Mouse (Mus musculus): ENCODE measurements around the gene Larp6. TPM values are rescaled to one million over a fixed set of nuclear protein-coding genes. Genes with fewer than 3 reads are reported as not detected.

Gene Larp6
- polyA plus RNA-seq, 2 experiments = 3.8 to 4.3 TPM

DNA sequence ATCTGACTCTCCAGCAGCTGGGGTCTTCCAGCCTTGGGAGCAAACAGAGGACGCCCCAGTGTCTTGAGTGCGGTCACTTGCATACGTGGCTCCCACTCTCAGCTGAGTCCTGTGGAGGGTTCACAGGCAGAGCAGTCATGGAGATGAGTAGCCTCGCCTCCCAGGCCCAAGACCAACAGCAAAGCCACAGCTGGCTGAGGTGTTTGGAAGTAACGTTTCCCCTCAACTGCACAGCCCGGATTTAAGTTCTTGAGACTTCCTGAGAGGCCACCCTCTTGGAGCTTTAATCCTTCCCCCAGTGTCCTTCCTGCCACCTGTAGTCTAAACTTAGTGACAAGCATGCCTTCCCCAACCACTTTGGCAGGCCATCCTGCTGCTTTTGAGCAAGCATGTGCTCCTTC is 56.9 kb downstream of the Larp6 start:
- H3K4me2 ChIP-seq (replicated peaks; ENCODE audit: low read depth, low read length, severe bottlenecking) = no peak overlapping the region
- TF ChIP-seq POLR2A (IDR thresholded peaks at IDR 0.05; ENCODE audit: borderline replicate concordance, extremely low read depth, insufficient read depth, insufficient read length) = no peak
- no peaks in the 10 kb centered on the region for H3K36me3 ChIP-seq (ENCODE audit: control insufficient read depth, insufficient read depth, low read length)
- no peak overlapping the region for H3K27ac ChIP-seq (replicated peaks; ENCODE audit: low read depth, low read length)
- no peak overlapping the region for H3K9ac ChIP-seq (ENCODE audit: low read depth, low read length, severe bottlenecking)
- WGBS = 60% methylated on average over 6 of the region's 6 CpGs
- no peak for DNase-seq (ENCODE audit: low spot score)
- no peaks in the 10 kb centered on the region for H3K9me3 ChIP-seq (ENCODE audit: control insufficient read depth, low read length)
- no peaks in the 10 kb centered on the region for H3K27me3 ChIP-seq (ENCODE audit: control insufficient read depth, insufficient read depth, low read length)
- H3K4me1 ChIP-seq (ENCODE audit: control insufficient read depth, insufficient read depth, low read length) = 0 out of 2 replicates have a peak, but pooled peaks cover 4% of the 10 kb centered on the region
- no peak overlapping the region for H3K4me3 ChIP-seq (replicated peaks; ENCODE audit: low read length)
- no peak for ATAC-seq (ENCODE audit: low FRiP score, low read depth)

DNA sequence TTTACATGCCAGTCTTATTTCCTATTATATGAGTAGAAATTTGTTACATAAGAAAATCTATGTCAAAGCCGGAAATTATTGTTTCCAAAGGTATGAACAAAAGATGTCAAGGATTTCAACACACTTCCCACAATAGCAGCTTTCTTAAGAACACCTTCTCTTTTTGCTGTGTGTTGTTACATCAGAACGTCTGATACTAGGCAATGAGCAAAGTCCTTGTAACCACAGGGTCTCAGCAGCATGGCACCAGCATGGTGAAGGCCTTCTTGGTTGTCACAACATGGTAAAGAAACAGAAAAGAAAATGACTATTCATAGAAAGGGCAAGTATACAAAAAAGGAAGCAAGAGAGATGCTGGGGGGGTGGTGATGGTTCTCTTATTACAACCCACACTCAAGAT is 60.9 kb downstream of the Larp6 start:
- ATAC-seq (ENCODE audit: low FRiP score, low read depth) (no peak), DNase-seq (ENCODE audit: low spot score) (no peak)
- Histone ChIP-seq H3K27ac (replicated peaks; ENCODE audit: low read depth, low read length) (no peak overlapping the region), H3K27me3 (ENCODE audit: control insufficient read depth, insufficient read depth, low read length) (no peaks in the 10 kb centered on the region), H3K36me3 (ENCODE audit: control insufficient read depth, insufficient read depth, low read length) (no peaks in the 10 kb centered on the region), H3K9me3 (ENCODE audit: control insufficient read depth, low read length) (no peaks in the 10 kb centered on the region), H3K4me1 (ENCODE audit: control insufficient read depth, insufficient read depth, low read length) (0 out of 2 replicates have a peak, but pooled peaks cover 3% of the 10 kb centered on the region), H3K9ac (ENCODE audit: low read depth, low read length, severe bottlenecking) (no peak overlapping the region), H3K4me2 (replicated peaks; ENCODE audit: low read depth, low read length, severe bottlenecking) (no peak overlapping the region), H3K4me3 (replicated peaks; ENCODE audit: low read length) (no peak overlapping the region)
- no peak for TF ChIP-seq POLR2A (IDR thresholded peaks at IDR 0.05; ENCODE audit: borderline replicate concordance, extremely low read depth, insufficient read depth, insufficient read length)
- WGBS = 78% methylated on average over 2 of the region's 2 CpGs

DNA sequence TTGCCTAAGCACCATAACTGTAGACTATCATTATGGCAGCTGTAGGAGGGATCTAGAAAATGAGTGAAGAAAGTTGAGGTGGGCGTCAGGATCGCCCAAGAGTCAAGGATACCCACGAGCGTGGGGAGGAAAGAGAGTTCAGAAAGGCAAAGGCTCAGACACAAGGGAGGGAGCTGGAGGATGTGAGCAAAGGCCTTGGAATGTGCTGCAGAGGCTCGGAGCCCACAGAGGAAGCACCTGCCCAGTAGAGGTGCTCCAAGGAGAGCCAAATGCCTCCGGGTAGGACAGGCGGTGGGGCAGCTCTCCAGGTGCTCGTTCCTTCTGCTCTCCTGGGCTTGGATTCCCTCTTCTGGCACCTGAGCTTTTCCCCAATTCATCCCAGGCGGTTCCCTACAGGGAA is 64.1 kb downstream of the Larp6 start:
- H3K4me3 ChIP-seq (replicated peaks; ENCODE audit: low read length) = no peak overlapping the region
- no peaks in the 10 kb centered on the region for H3K9me3 ChIP-seq (ENCODE audit: control insufficient read depth, low read length)
- WGBS = 91% methylated on average over 7 of the region's 9 CpGs
- no peak for ATAC-seq (ENCODE audit: low FRiP score, low read depth)
- H3K4me1 ChIP-seq (ENCODE audit: control insufficient read depth, insufficient read depth, low read length) = no peaks in the 10 kb centered on the region
- no peak overlapping the region for H3K9ac ChIP-seq (ENCODE audit: low read depth, low read length, severe bottlenecking)
- TF ChIP-seq POLR2A (IDR thresholded peaks at IDR 0.05; ENCODE audit: borderline replicate concordance, extremely low read depth, insufficient read depth, insufficient read length) = no peak
- no peak for DNase-seq (ENCODE audit: low spot score)
- no peak overlapping the region for H3K27ac ChIP-seq (replicated peaks; ENCODE audit: low read depth, low read length)
- no peaks in the 10 kb centered on the region for H3K27me3 ChIP-seq (ENCODE audit: control insufficient read depth, insufficient read depth, low read length)
- no peaks in the 10 kb centered on the region for H3K36me3 ChIP-seq (ENCODE audit: control insufficient read depth, insufficient read depth, low read length)
- H3K4me2 ChIP-seq (replicated peaks; ENCODE audit: low read depth, low read length, severe bottlenecking) = no peak overlapping the region

DNA sequence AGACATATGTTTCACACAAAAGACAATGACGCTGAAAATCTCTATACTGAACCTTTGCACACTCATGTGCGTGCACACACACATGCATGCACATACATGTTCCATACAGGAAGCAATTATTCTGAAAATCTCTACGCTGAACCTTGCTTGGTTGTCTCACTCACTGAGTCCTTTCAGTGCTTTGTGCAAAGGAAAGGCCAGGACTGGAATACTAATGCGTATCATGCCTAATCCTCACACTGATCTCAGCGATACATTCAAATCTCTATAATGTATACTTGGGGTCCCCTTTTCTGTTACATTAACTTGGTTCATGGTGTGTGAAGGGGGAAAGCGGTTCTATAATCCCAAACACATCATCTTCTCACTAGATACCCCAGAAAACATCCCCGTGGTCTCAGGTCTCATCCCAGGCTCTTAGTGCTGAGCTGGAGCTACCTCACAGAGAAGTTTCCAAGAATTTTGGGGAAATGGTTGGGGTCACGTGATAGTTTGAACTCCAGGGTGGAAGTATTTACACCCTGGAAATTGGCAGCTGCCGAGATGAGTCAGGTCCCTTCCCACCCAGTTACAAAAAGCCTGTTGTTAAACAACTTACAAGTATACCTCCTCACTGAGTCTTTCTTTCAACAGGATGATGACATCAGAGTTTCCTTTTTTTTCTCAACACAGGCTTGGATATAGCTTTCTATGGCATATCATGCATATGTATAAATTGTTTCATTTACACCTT is 69.4 kb downstream of the Larp6 start:
- no peak for TF ChIP-seq POLR2A (IDR thresholded peaks at IDR 0.05; ENCODE audit: borderline replicate concordance, extremely low read depth, insufficient read depth, insufficient read length)
- Histone ChIP-seq H3K27ac (replicated peaks; ENCODE audit: low read depth, low read length) (no peak overlapping the region), H3K9ac (ENCODE audit: low read depth, low read length, severe bottlenecking) (no peak overlapping the region), H3K4me2 (replicated peaks; ENCODE audit: low read depth, low read length, severe bottlenecking) (no peak overlapping the region), H3K36me3 (ENCODE audit: control insufficient read depth, insufficient read depth, low read length) (no peaks in the 10 kb centered on the region), H3K27me3 (ENCODE audit: control insufficient read depth, insufficient read depth, low read length) (no peaks in the 10 kb centered on the region), H3K4me3 (replicated peaks; ENCODE audit: low read length) (no peak overlapping the region), H3K9me3 (ENCODE audit: control insufficient read depth, low read length) (no peaks in the 10 kb centered on the region), H3K4me1 (ENCODE audit: control insufficient read depth, insufficient read depth, low read length) (no peaks in the 10 kb centered on the region)
- no peak for DNase-seq (ENCODE audit: low spot score)
- no peak for ATAC-seq (ENCODE audit: low FRiP score, low read depth)
- WGBS = 83% methylated on average over 9 of the region's 9 CpGs

DNA sequence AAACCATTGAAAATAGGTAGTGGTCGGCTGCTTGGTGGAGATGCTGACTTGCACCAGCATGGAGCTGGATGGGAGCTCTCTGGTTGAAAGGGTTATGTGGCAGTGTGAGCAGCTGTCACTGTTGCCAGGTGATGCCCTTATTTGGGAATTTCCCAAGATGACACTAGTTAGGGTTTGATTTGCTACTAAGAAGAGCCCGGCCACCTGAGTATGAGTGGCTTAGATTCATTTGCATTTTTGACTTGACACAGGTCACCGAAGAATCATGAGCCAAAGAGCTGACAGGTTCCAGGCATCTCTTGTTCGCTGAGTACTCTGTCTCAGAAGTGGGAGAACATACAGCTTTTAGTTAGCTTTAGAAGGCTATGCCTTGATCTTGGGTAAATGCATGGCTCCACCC is 72.3 kb downstream of the Larp6 start:
- DNase-seq (ENCODE audit: low spot score) (no peak), ATAC-seq (ENCODE audit: low FRiP score, low read depth) (no peak)
- Histone ChIP-seq H3K27ac (replicated peaks; ENCODE audit: low read depth, low read length) (no peak overlapping the region), H3K9ac (ENCODE audit: low read depth, low read length, severe bottlenecking) (no peak overlapping the region), H3K27me3 (ENCODE audit: control insufficient read depth, insufficient read depth, low read length) (no peaks in the 10 kb centered on the region), H3K4me2 (replicated peaks; ENCODE audit: low read depth, low read length, severe bottlenecking) (no peak overlapping the region), H3K4me1 (ENCODE audit: control insufficient read depth, insufficient read depth, low read length) (no peaks in the 10 kb centered on the region), H3K36me3 (ENCODE audit: control insufficient read depth, insufficient read depth, low read length) (no peaks in the 10 kb centered on the region), H3K4me3 (replicated peaks; ENCODE audit: low read length) (no peak overlapping the region), H3K9me3 (ENCODE audit: control insufficient read depth, low read length) (no peaks in the 10 kb centered on the region)
- WGBS = 61% methylated on average over 4 of the region's 4 CpGs
- TF ChIP-seq POLR2A (IDR thresholded peaks at IDR 0.05; ENCODE audit: borderline replicate concordance, extremely low read depth, insufficient read depth, insufficient read length) = no peak

Data from limb, embryonic 14.5 days (tissue).